Mouse (Mus musculus) heart, adult 10 weeks (tissue): ENCODE measurements around the gene Pde4b. TPM values are rescaled to one million over a fixed set of nuclear protein-coding genes. Genes with fewer than 3 reads are reported as not detected.

Experiments used
- polyA plus RNA-seq: library from polyadenylated mRNA; stranded (reverse); fragments of 350-450 nt; fragmentation: Illumina TruSeq; extraction: RNeasy Lipid Tissue Mini Kit (QIAGEN cat#74804); gene quantifications from one replicate; pipeline ENCODE4 v1.2.3, GENCODE M21; 2014; ENCODE audit warnings: low read depth, low replicate concordance

Gene Pde4b
- 30.9 TPM for polyA plus RNA-seq

DNA sequence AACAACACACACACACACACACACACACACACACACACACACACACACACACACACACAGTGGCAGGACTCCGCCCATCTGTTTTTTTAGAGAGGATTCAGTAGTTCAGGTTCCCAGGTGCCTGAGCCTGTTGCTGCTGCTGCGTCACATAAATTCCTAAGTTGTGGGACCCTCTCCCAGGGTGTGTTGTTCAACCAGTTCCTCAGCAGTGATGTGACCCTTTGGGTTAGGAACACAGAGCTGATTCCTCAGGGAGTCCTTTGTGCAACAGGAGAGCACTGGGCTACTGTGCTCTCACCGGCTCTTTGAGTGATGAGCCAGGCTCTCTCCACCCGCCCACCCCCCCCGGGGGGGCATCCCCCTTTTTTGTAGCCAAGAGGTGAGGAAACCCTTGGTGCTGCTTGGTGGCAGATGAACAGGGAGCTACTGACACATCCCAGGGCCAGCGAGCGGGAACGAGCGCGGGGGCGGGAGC lies at the start of gene Pde4b:
Pde4b (plus strand) TSS at position 453 of the 475 bp plus-strand sequence.

Other genes starting within 250 kb of the Pde4b start
- gene B020004J07Rik, start 243.5 kb upstream of the Pde4b start, polyA plus RNA-seq, result not detected
- not detected for gene C130073F10Rik, start 193.8 kb upstream of the Pde4b start, polyA plus RNA-seq
- not detected for gene Gm12800, start 178.4 kb upstream of the Pde4b start, polyA plus RNA-seq
- not detected for gene Gm12794, start 147.1 kb upstream of the Pde4b start, polyA plus RNA-seq
- not detected for gene Gm12790, start 106.5 kb upstream of the Pde4b start, polyA plus RNA-seq
- gene Gm12789, start 100.9 kb upstream of the Pde4b start, polyA plus RNA-seq, result not detected